Mouse (Mus musculus): ENCODE data around the gene Adam12. TPM values are rescaled to one million over a fixed set of nuclear protein-coding genes. Genes with fewer than 3 reads are reported as not detected.
A peak's percentile ranks its signal among the peaks of the same experiment; 100 is the strongest.

Adam12 gene
- polyA plus RNA-seq, 1 experiment, result 3.6 TPM

- no peak for DNase-seq (ENCODE audit: extremely low spot score in 1 of 2, low spot score in 1 of 2)
These were observed 5.7 kb downstream of the Adam12 start for GRCm38 (mm10) chr7:134226231-134226630.

DNA sequence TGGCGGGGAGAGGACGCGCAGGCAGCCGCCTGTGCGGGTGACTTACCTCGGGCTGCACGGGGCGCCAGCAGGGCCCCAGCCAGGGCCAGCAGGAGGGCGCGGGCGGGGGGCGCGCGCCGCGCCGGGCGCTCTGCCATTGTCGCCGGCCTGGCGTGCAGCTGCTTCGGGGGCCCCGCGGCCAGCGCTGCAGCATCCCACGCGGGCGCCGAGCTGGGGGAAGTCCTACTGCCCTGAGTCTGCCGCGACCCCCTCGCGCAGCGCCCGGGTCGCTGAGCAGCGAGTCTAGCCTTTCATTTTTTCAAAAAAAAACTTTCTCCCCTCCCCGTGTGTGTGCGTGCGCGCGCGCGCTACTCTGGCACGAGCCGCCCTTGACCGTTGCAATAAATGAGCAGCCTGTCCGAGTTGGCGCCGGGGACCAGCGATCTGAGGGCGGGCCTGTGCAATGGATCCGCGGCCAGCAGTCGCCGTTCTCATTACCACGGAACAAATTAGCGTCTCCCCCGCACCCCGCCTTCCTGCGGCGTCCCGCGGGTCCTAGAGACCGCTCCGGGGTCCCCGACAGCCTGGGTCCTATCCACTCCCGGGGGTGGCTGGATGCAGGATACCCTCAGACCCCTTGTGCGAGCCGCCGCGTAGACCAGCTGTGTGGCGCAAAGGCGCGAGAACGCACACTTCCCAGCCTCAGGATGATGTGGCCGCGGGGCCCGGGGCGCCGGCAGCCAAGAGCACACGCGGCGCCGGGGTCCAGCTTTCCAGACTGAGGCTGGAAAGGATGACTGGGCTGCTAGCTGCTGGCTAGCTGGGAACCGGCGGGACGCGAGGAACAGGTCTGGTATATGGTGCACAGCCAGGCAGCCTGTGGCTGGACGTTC lies 7.0 kb downstream of the Adam12 start:
- DNase-seq (ENCODE audit: extremely low spot score in 1 of 2, low spot score in 1 of 2), result peak in 1 of 2 experiments; percentile 52

DNA sequence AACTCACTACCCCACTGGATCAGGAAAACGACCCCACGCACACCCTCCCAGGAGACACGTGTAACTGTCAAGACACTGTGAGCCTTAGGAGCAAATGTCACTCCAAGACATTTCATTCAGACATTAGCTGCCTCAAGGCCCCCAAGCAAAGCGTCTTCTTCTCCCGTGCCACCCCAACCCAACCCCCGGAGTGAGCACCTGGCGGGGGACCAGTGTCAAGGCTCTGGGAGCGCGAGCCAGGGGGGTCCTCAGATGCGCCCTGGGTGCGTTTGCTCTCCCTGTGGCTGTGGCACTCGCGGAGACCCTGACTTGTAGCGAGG lies 7.6 kb downstream of the Adam12 start:
- DNase-seq (ENCODE audit: extremely low spot score in 1 of 2, low spot score in 1 of 2), result no peak

- DNase-seq (ENCODE audit: extremely low spot score in 1 of 2, low spot score in 1 of 2), result peak; percentile 40 to 94
These were observed 8.3 kb downstream of the Adam12 start for GRCm38 (mm10) chr7:134223444-134224161.

DNA sequence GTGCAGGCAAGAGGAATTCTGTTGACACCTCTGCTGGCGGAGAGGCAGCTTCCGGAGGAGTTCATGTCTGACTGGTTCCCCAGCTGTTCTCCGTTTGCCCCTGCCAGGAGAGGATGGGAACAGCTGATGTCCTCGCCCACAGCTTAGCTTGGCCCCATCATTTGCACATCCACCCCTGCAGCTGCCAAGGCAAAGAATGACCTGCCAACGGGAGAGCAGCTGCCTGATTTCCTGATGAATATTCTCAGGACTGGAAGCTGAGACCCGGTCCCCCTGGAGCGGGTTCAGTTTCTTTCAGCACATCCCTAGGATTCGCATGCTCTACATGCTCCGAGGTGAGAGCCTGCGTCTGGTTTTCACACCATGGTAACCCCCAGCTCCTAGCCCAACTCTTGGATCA lies 24.0 kb downstream of the Adam12 start:
- DNase-seq (ENCODE audit: extremely low spot score in 1 of 2, low spot score in 1 of 2), result peak; percentile 33 to 71

DNA sequence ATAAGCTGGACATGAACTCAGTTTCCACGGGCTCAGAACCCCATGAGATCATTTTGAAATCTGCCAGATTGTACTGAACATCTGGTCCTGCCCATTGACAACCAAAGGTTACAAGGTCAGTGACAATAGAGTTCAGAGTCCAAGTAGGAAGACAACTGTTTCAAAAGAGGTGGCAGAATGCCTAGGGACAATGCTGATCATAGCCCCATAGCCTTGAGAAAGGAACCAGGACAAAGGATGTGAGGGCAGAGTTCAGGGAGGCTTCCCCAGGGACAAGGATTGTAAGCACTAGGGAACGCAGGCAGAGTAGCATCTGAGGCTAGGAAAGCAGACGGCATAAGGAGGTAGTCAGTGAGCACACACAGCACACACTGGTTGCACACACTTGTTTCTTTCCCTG lies 38.9 kb downstream of the Adam12 start:
- DNase-seq (ENCODE audit: extremely low spot score in 1 of 2, low spot score in 1 of 2), result no peak

DNA sequence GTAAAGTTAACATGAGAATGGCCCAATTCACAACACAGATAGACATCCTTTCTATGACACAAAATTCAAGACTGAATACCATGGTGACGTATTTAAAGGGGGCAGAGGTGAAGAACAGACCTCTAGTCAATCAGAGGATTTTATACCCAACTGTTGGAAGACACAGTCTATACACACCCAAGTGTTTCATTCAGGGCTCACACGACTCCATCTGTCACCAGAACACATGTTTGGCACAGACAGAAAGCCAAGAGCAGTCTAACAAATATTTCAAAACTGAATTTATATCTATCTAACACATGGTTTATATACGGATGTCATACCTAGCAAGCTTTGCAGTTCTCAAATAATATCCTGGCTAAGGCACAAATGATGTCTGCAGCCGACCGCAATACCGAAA lies 41.8 kb downstream of the Adam12 start:
- peak; percentile 9 to 37 for DNase-seq (ENCODE audit: extremely low spot score in 1 of 2, low spot score in 1 of 2)

GRCm38 (mm10) chr7:134188565-134188964 lies 43.4 kb downstream of the Adam12 start:
- DNase-seq (ENCODE audit: extremely low spot score in 1 of 2, low spot score in 1 of 2), result no peak

DNA sequence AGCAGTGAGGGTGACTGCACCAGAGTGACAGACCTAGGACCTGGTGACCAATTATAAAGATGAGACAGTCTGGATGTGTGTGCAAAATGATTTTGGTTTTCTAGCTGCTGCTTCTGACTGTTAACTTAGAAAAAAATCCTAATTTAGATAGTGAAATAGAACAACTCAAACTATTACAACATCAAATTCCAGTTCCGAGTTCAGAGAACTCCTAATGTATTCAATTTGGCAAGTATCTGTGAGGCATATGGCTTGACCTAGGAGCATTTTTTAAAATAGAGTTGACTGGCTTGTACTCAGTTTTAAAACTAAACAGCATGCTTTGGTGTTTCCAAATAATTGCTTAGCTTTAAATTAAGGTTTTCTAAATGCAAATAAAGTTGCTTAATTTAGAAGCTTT lies 44.0 kb downstream of the Adam12 start:
- DNase-seq (ENCODE audit: extremely low spot score in 1 of 2, low spot score in 1 of 2), result no peak

- no peak for DNase-seq (ENCODE audit: extremely low spot score in 1 of 2, low spot score in 1 of 2)
These were observed 45.4 kb downstream of the Adam12 start for GRCm38 (mm10) chr7:134186497-134186896.

DNA sequence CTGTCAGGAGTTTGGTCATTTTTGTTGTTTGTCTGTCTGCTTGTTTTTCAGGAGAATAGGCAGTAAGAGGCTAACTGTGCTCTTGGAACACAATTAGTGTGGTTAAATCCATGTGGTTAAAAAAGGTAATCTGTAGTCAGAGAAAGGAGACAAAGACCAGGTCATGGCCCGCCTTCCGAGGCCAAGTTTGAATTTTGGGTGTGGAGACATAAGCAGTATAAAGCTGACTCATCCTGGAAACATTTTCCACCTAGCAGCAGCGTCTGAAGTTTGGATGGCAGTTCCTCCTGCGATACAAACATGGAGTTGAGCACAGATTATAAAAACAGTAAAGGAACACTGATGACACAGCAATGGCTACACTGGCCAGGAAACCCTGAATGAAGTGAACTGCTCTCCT lies 46.2 kb downstream of the Adam12 start:
- no peak for DNase-seq (ENCODE audit: extremely low spot score in 1 of 2, low spot score in 1 of 2)

DNA sequence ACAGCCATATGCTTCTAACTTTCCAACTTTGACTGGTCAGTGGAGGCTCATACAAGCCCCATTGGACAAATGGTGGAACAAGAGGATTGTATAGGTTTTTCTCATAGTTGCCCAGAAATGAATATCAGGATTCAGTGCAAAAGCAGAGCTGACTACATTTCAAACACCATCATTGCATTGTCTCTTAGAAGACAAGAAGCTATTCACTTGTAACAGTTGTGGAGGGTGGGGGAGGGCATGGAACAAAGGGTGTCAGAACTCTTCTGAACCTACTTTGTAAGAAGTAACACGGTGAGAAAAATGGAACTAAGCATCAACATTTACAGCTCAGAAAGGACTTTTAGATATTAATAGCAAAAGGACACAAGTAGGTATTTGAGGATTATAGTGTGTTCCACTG lies 50.2 kb downstream of the Adam12 start:
- DNase-seq (ENCODE audit: extremely low spot score in 1 of 2, low spot score in 1 of 2), result no peak

- DNase-seq (ENCODE audit: extremely low spot score in 1 of 2, low spot score in 1 of 2), result no peak
These were observed 50.9 kb downstream of the Adam12 start for GRCm38 (mm10) chr7:134181056-134181455.

DNA sequence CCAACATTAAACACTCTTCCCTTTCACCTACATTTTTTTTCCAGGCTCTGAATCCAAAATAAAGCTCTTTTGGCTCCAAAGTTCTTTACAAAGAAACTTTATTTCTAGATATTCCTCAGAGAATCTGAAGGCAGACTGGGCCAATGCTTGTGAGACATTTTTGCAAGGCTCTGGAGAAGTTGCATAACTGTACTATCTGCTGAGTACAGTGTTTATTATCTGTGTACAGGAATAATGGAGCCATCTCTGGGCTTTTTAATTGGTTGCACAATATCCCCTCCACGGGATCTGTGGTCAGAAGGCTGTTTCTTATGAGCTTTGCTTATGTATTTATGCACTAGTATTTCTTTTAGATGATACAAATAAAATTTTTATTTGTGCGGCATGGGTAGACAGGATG lies 54.9 kb downstream of the Adam12 start:
- no peak for DNase-seq (ENCODE audit: extremely low spot score in 1 of 2, low spot score in 1 of 2)

- no peak for DNase-seq (ENCODE audit: extremely low spot score in 1 of 2, low spot score in 1 of 2)
These were observed 56.7 kb downstream of the Adam12 start for GRCm38 (mm10) chr7:134175201-134175600.

- no peak for DNase-seq (ENCODE audit: extremely low spot score in 1 of 2, low spot score in 1 of 2)
These were observed 58.4 kb downstream of the Adam12 start for GRCm38 (mm10) chr7:134173442-134174090.

- no peak for DNase-seq (ENCODE audit: extremely low spot score in 1 of 2, low spot score in 1 of 2)
These were observed 61.6 kb downstream of the Adam12 start for GRCm38 (mm10) chr7:134170180-134170910.

DNA sequence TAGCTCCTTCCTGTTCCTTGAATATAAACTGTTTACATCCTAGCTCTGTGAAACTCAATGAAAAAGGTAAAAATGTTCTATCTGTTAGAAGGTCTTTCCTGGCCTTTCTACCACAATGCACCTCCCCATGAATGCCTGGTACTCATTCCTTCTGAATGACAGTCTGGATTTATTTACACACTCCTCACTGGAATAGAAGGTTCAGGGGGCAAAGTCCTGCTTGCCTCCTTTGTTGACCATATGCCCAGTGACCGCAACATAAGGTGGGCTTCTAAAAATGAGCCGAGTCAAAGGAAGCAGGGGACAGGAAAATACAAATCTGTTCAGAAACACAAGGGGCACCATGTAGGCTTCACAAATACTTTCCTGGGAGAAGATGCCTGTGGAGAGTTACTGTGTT lies 62.2 kb downstream of the Adam12 start:
- DNase-seq (ENCODE audit: extremely low spot score in 1 of 2, low spot score in 1 of 2), result no peak

DNA sequence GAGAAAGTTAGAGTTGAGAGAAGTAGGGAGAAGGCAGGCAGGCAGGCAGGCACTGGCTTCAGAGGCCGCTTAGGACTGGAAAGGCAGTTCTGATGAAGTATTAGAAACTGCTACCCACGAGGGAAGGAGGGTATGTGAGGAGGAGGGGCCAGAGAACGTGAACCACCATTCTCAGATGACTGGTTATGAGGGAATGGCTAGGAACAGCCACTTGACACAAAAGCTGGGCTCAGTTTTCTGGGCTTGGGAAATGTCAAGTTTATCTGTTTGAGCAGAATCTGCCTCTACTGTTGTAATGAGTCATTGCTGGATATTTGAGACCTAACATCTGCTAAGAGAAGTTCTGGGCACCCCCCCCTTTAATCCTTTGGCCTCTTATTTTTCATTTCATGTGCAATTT lies 64.4 kb downstream of the Adam12 start:
- no peak for DNase-seq (ENCODE audit: extremely low spot score in 1 of 2, low spot score in 1 of 2)

GRCm38 (mm10) chr7:134163751-134164150 lies 68.2 kb downstream of the Adam12 start:
- DNase-seq (ENCODE audit: extremely low spot score in 1 of 2, low spot score in 1 of 2), result no peak

GRCm38 (mm10) chr7:134162886-134163285 lies 69.1 kb downstream of the Adam12 start:
- DNase-seq (ENCODE audit: extremely low spot score in 1 of 2, low spot score in 1 of 2), result no peak
